Mouse (Mus musculus): ENCODE measurements at regions not wholly inside any gene's neighbourhood (a gene's known extent, or its start where the extent isn't known, plus 50 kb on each side); places are given as distances from the start of the nearest gene placed in this dataset.
A peak's percentile ranks its signal among the peaks of the same experiment; 100 is the strongest.

GRCm38 (mm10) chr14:90600554-90600953 lies 2129.4 kb upstream of the Pcdh20 start:
- ATAC-seq (ENCODE audit: low FRiP score) = peak; percentile 55; the same call in 1 of the 2 replicates
- Histone ChIP-seq H3K27me3 (ENCODE audit: control insufficient read depth, insufficient read depth, low read length) (no peaks in the 10 kb centered on the region), H3K4me3 (replicated peaks; ENCODE audit: low read length) (no peak overlapping the region), H3K9ac (no peak overlapping the region), H3K4me1 (replicated peaks; ENCODE audit: control insufficient read depth, insufficient read depth, low read length) (no peaks in the 10 kb centered on the region), H3K27ac (no peak overlapping the region), H3K9me3 (ENCODE audit: control insufficient read depth, low read length) (no peaks in the 10 kb centered on the region), H3K36me3 (replicated peaks; ENCODE audit: control insufficient read depth, insufficient read depth) (no peaks in the 10 kb centered on the region), H3K4me2 (replicated peaks) (no peak overlapping the region)
- 14% methylated on average over 2 of the region's 2 CpGs for WGBS
- peak; percentile 69 for DNase-seq (ENCODE audit: low spot score)

Measured in hindbrain, embryonic 14.5 days (tissue).